Mouse (Mus musculus) adipocyte (in vitro differentiated cells): ENCODE results near the gene Spg20.

Experiments
- DNase-seq: peaks from one replicate; pipeline ENCODE4 v3.0.0-alpha.2; 2016; ENCODE audit warnings: low spot score

Gene Spg20

DNA sequence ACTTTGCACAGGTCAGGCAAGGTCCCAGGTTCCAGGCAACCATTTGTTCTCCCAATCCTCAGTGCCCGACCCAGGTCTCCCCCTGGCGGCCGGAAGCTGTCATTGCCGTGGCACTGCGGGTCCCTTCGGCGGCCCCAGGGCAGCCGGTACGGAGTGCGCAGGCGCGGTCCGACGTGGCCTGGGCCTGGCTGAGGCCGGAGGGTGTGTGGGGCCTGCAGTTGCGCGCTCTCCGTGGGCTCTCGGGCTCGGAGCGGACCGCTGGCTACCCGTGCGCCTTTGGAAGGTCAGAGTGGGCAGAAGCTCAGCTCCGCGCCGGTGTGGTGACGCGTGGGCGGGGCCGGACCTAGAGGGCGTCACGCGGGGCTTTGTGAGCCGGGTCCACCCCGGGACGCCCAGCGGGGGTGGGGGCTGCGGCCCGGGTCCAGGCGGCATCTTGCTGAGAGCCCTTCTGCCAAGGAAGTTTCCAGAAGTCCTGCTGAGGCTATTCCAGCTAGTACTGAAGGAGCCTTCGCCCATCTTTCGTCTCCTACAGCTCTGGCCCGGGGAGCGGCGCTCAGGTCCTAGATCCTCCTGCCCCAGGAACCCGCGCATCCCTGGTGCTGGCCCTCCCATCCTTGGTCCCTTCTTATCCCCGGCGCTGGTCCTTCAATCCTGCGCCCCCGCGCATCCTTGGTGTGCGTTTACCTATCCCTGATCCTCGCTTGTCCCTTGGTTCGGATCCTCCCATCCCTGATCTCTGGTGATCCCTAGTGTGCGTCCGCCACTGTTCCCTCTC, at the start of gene Spg20:
Gene Spg20 (plus strand): TSS at position 174 of the 775 bp plus-strand sequence.
- peak; percentile 95 for DNase-seq

DNA sequence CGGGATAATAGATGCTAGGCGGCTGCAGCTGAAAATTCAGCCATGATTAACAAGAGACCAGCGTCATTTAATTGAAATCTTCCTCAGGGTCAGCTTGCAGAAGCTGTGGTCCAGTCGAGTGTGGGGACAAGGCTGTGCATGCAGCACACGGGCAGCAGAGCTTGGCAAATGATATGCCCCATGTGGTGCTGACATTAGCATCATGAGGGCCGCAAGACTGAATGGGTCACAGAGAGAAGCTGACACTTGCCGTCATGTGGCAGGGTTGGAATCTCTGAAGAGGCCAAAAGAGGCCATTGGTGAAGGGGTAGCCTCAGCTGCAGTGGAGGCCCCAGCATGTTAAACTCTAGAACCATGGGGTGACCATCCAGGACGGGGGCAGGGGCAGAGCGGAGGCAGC, 49.3 kb upstream of the Spg20 start:
- DNase-seq, result no peak

DNA sequence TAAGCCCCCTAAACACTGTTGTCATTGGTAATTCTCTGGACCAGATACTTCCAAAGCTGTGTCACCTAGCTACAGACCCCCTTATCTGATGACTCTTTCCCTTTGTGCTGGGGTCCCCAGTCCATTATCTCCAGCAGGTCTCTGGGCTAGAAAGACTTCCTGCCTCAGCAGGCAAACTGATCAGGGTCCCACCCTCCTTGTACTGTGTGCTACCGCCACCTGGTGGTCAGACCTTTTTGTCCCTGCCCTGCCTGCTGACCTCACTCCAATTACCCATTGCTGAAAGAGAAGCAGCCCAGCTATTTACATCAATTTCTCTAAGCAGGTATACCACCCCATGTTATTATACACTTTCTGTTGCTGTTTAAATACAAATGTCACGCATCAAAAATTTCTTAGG, 47.5 kb upstream of the Spg20 start:
- peak; percentile 71 for DNase-seq

DNA sequence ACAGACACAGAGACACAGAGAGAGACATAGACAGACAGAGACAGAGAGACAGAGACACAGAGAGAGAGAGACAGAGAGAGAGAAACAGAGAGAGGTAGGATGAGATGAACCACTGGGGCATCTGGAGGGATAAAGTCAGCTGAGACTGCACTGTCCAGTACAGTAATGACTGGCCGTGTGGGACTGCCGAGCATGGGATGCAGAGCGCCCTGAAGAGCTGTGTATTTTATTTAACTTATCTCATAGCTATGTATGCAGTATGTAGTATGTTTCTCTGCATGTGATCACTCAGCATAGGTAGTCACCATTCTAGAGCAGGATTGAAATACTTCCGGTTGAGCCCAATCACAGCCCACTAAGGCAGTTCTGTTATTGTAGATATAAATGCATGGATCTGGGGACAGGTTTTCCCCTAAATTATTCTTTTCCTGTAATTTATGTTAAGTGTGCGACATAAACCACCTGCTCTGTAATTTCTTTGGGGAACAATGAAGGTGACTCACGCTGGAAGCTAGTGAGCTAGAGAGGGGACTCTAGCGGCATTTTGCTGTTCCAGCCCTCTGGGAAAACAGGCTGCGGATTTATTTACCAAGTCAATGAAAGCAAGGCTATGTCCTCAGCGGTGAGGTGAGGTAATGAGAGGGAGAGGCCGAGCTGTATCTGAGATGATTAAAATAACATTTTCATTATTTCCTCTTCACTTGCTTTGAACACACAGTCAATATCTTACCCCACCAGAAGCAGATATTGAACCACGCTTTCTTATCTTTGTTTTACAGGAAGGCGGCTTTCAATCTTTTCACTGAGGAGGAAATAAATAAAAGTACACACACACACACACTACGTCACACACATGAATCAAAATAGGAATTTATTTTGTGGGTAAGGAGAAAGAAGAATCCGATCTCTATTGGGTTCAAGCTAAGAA, 45.9 kb upstream of the Spg20 start:
- DNase-seq, result no peak

DNA sequence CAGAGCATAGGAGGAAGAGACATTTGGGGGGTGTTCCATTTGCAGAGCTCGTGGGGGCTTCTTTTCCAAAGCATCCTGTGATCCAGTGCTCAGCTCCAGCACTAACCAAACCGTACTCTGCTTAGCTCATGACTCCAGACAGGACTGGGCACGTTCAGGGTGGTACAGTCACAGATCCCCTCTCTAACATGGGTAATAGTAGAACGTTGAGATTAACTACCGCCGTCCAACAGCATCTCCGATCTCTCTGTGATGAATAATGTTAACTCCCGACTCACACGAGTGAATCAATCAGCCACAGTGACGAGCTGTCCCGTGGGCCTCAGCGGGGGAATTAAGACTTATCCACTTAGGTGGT, 45.3 kb upstream of the Spg20 start:
- DNase-seq, result no peak

DNA sequence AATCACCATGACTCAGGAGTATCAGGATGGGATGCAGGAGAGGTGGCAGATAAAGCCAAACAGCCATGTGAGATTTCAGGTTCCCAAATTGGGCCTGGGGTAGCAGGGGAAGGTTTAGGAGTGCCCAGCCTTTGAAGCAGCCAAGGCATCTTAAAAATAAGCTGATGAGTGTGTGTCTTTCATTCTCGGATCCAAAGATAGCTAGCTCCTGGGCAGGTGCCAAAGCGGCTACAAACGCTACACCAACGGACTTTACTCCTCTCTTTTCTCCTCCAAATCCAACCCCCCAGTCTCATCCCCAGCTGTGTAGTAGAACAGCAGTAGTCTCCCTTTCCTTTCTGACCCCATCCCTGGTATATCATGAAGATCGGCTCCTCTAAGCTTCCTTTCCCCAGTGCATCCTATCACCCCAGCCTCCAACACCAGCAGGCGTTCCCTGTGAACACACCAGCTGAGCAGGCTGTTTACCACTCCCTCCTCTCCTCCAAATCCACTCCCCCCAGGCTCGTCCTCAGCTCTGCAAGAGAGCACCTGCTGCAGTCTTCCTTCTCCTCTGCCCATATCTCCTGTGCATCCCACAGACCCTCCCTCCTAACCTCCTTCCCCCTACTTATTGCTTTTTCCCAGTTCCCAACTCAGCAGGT, 44.0 kb upstream of the Spg20 start:
- no peak for DNase-seq

DNA sequence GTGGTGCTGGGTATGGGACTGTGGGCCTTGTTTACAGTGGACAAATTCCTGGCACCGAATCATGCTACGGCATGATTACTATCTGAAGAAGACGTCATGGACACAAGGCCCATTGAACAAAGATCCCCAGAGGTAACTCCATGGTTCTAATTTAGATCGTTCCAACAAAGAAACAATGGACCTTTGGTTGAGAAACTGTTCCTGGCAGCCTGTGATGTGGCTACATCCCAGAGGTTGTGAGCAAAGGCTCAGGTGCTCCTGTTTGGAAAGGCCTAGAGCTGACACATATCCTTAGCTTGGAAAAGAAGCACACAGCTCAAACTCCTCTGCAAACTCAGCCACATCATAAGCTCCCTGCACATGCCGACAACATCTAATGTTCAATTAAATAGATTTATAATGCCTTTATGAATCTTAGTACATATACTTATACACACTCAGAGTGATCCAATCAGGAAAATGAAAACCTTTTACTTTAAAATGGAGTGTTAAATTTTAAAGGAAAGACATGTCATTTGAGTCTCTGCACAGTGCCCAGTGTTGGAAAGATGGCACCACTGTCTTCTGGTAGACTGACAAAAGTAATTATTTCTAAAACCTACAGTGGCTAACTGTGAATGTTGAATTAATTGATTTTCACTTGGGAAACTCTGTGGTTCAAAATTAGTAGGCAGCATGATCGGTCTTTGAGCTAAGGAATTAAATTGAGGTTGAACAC, 37.2 kb upstream of the Spg20 start:
- DNase-seq, result no peak

DNA sequence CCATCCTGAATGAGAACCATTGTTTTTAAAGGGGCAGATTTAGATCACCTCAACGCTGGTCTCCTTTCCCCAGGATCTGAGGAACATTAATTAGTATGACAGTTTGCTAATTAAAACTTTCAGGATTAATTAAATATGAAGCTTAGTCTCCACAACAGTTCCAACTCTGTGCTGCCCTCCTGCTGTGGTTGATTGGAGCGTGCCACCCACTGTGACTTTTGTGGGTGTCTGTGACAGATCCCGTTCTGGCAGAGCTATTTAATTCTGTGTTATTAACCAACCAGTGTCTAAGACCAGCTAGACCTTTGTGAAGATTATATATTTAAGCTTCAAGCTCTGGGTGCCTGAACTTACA, 36.6 kb upstream of the Spg20 start:
- DNase-seq, result no peak

DNA sequence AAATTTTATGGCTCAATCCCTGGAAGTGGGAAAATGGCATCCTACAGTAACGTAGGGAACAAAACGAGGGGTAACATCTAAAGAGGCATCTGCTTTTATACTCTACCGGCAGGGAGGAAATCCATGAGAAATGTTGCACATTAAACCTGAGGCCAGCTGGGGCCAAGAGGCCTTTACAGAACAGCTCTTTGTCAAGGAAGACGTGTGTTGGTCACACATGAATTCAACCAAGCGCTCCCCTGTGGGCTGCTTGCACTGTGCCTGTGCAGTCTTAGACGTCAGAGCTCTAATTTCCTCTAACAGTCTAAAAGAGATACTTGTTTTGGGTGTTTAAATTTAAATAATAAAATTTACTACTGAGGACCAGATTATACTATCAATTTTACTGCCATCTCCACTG, 33.7 kb upstream of the Spg20 start:
- no peak for DNase-seq

DNA sequence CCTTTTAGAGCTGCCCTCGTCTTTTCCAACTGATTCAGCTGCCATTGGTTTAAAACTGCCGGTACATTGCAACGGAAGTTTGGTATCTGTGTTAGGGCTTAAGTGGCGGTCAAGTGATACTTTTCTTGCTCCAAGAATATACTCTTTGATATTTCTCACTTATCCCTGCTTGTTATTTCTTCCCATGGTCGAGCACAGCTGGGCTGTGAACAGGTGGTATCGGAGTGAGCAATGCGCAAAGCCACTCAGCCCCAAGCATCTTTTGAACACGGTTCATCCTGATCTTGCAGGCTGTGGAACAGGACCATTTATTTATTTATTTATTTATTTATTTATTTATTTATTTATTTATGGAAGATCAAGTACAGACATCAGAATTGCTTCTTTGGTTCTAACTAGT, 32.3 kb upstream of the Spg20 start:
- DNase-seq, result no peak

DNA sequence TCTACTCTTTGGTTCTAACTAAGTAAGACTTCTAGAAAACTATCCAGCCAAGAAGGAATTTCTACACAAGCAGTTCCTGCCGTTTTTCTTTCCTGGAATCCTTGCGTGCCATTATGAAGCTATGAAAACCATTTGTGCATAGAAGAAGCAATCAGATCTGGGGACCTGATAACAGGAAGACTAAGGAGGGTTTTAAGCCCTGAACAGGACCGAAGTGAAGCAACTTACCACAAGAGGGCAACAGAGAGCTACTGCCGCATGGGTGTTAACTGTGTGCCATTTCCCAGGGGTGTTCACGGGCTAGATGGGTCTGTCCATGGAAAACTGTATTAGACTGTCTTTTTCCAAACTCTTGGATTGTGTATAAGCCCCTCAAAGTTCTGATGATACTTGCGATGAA, 31.9 kb upstream of the Spg20 start:
- peak; percentile 87 for DNase-seq

DNA sequence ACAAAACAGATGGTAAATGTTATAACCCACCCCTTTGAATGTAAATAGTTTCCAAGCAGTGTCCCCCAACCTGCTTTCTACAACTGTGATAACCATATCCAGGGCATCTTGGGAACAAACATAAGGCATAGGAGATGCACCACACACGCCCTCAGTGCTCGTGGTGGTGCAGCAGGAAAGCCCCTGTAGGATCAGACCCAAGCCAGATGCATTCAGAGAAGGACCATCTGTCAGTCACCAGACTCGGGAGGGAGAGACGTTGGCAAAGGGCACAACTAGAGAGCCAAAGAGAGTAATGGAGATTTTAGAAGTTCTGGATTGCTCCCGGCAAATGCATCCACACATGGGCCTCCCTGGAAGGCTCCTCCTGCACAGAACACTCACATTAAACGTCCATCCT, 27.1 kb upstream of the Spg20 start:
- DNase-seq, result no peak

DNA sequence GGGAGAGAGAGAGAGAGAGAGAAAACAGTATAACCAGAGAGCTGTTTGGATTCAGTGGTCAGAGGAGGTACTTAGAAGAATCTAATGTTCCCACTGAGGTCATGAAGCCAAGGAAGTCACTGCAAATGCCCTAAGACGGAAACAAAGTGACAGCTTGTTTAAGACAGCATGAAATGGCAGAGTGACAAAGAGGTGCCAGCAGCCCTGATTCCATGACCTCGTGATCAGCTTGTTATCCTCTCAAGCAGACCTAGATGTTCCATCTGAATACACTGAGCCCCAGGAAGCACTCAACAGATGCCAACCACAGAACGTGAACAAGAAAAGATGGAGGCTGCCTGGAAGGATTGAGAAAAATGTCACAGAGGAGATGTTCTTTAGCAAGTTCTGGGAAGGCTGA, 26.2 kb upstream of the Spg20 start:
- DNase-seq, result no peak

DNA sequence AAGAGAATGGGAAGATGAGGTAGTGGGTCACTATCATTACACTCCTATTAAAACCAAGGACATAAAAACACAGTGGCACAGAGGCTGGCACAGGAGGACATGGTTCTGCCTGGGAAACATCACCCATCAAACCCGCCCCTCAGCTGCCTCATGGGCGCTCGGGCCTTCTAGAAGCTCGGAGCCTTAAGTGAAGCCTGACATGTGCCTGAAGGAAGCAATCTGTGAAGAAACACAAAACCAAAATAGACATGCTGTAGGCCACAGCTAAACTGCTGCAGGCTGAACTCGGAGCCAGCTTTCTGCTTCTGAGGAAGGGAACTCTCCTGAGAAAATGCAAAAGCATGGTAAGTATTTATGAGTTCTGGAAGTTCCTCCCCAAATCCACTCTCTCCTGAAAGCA, 25.0 kb upstream of the Spg20 start:
- DNase-seq, result no peak

DNA sequence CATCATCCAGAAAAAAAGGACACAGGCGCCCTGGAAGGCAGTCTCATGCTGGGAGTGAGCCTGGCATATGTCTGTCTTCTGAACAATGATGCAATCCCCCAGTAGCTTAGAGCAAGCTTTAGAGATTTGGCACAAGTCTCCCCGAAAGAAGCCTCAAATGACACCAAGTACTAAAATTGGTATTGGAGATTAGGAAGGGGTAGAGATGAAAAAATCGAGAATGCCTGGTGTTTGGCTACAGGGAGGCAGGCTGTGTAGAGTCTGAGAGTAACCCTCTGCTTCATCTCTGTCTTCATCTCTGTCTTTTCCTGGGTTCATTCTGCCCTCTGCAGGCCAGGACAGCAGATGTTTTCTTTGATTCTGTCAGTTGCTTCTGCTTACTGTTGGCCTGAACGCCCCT, 24.5 kb upstream of the Spg20 start:
- peak; percentile 55 for DNase-seq

DNA sequence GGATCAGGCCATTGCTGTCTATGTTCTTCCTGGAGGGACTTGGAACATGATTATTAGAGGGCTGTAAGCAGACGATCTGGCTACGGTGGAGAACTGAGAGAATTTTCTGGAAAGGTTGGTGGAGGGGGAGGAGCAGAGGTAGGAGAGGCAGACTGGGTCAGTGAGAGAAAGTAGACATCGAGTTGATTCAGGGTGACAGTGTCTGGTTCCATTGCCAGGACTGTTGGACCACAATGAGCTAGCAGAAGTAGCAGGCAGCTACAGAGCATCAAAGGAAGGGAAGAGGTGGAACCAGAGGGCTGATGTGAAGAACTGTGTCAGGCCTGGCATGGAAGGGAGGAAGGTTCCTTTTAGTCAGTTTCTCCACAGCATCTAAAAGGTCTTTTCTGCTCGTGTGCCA, 23.5 kb upstream of the Spg20 start:
- DNase-seq, result no peak

DNA sequence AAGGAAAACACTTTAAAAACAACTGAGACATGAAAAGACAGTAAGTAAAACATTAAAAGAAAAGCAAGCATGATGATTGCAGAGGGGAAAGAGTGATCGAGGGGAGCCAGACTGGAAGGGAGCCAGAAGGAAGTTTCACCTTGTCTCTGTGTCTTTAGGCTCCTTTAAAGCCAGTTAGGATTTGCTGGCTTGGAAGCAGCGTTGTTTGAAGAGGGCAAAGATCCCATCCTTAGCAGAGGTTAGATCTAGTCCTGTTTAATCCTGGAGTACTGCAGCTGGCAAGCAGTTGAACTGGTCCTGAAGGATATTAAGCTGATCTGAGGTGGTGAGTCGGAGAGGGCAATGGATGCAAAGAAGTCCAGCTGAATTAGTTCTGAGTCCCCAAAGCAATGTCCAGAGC, 23.1 kb upstream of the Spg20 start:
- no peak for DNase-seq

DNA sequence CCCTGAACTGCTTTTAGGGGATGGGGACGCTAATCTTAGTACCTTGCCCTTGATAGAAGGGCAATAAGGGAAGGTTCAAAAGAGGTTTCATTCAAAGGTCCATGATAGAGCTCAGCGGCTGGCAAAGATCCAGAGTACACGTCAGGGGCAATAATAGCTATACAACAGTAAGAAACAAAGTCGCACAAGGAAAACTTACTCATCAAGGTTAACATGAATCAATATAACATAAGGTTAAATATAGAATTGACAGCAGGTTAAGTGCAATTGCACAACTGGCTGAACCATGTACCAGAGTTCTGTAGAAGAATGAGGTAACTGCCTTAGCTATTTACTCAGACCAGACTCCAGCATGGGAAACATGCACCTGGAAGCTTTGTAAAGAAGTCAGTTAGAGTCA, 22.6 kb upstream of the Spg20 start:
- no peak for DNase-seq

DNA sequence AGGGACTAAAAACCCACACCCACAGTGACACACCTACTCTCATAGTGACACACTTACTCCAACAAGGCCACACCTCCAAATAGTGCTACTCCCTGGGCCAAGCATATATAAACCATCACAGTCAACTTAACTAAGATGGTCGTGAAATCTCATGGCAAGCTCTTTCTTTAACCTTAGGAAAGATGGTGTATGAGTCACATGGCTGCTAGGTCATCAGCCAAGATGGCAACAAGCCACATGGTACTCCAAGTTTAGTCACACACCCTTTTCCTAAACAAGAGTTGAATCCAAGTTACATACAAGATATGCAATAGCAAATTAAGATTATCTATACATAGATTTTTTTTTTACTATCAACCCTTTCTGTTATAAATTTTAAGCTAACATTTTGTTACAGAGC, 18.7 kb upstream of the Spg20 start:
- DNase-seq, result no peak

DNA sequence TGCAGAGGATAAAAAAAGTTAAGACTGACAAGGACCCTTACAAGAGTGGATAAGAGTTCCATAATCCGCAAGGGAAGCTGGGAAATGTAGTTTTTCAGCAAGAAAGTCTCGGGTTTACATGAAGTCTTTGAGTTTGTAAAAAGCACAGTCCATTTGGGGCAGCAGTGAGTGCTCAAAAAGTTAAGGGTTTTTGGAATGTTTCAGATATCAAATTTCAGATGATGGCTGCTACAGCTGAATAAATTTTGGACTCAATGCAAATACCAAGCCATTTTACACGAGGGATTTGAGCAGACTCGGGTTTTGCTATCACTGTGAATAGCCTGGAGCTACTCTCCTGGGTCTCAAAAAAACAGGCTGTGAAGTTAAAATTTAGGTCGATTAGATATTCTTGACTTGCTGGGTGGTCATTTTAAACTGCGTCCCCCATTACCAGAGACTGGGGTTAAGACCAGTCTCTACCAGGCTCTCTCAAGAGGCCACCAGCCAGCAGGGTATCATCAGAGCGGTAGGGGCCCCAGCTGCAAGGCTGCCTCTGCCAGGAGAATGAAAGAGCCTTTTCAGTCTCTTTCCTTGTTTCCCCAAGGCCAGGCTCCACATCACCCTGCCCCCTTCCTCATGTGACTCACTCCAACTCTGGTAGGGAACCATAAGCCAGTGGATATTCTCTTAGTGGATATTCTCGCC, 15.8 kb upstream of the Spg20 start:
- peak; percentile 76 for DNase-seq

DNA sequence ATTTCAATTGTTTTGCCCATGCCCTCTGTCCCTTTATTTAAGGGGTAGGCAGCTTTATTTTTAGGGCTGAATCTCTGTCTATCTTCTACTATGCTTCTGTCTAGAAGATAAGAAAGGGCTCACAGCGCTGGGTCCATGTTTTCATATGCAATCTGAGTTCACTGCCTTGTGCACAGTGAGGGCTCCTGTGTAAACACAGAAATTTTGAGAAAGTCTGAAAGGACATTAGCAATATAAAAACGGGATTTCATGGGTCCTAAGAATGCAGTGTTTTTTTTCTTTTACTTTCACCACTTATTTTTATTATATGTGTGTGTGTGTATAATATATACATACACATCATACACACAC, 15.3 kb upstream of the Spg20 start:
- DNase-seq, result no peak

DNA sequence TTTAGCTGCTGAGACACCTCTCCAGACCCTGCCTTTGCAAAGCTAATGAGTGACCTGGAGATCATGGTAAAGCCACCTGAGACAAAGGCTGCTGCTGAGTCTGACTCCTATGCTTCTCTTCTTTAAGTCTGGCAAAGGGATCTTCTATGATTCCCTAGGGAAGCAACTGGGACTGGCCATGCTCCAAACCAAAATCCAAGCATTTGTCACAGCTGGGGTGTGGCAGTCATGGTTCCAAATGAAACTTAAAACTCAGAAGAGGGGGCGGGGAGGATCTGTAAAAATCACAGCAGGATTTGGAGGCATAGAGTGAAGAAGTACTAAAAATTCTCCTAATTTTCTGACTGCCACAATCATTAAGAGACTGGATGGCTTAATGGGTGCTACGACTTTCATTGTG, 14.7 kb upstream of the Spg20 start:
- DNase-seq, result peak; percentile 53
